Mouse (Mus musculus): Measurements from ENCODE around the gene Cmip.

Cmip gene

DNA sequence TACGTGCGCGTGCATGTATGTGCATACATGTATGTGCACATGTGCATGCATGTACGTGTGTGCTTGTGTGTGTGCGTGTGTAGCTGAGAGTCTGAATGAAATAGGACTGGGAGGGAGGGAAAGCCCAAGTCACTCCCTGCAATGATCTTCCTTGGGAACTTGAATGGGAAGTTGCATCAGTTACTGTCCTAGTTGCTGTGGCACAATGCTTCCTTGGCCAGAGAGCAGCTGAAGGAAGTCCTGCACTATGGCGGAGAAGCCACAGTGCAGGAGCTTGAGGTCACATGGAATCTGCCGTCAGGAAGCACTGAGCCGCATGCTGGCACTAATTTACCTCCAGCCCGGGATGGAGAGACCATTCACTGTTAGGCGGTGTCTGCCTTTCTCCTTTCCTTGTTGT lies 37.9 kb downstream of the Cmip start:
- no peak for DNase-seq (ENCODE audit: low spot score)

GRCm38 (mm10) chr8:117297913-117298518 lies 41.2 kb downstream of the Cmip start:
- DNase-seq (ENCODE audit: low spot score), result no peak

GRCm38 (mm10) chr8:117299204-117299603 lies 42.3 kb downstream of the Cmip start:
- no peak for DNase-seq (ENCODE audit: low spot score)

DNA sequence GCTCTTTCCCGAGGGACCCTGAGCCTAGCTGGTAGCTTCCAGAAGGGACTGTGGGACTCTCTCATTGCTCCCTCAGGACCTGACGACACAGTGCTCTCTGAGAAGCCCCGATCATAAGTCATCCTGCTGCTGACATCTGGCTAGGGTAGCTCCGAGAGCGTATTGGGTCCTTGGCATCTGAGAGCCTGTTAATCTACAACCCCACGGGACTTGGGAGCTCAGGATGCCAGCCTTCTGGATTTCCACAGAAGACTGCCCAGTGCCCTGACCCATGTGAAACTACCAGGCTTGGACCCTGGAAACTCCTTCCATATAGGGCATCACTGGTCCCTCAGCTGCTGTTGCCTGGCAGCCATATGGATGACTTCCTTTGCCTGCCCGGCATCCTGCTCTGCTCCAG lies 43.3 kb downstream of the Cmip start:
- DNase-seq (ENCODE audit: low spot score), result no peak

- no peak for DNase-seq (ENCODE audit: low spot score)
Observed at GRCm38 (mm10) chr8:117301457-117302041, 44.7 kb downstream of the Cmip start.

GRCm38 (mm10) chr8:117302072-117302471 lies 45.2 kb downstream of the Cmip start:
- DNase-seq (ENCODE audit: low spot score), result no peak

GRCm38 (mm10) chr8:117303666-117304065 lies 46.8 kb downstream of the Cmip start:
- DNase-seq (ENCODE audit: low spot score), result no peak

DNA sequence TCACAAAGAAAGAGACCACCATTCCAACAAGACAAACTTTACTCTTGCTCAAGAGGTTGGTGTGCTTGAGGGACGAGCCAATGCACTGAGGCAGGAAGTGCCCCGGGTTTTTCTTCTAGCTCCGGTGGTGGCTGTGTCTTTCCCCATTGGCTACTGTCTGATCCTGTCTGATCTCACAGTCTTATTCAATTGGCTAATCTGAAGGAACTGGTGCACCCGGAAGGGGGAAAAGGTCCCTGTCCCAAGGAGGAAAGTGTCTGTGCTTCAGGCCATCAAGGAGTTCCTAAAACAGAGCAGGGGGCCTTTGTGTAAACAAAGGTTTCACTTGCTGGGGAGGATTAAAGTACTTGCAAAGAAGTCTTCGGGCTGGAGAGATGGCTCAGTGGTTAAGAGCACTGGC lies 48.5 kb downstream of the Cmip start:
- no peak for DNase-seq (ENCODE audit: low spot score)

- DNase-seq (ENCODE audit: low spot score), result no peak
Observed at GRCm38 (mm10) chr8:117306756-117307155, 49.9 kb downstream of the Cmip start.

DNA sequence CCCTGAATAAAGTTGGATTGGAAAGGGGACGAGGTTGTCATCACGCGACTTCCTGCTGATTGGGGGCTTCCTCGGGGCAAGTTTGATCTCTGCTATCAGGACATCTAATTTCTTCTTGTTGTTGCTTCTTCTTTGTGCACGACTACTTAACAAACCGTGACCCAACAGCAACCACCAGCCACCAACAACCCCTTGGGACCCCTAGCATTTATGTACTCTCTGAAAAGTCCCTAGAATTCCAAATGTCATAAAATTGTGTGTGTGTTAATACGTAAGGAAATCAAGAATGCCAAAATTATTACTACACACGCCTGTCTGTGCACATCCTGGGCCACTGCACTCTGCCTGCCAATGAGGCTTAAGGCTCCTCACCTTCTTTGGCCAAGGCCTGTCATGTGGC lies 50.4 kb downstream of the Cmip start:
- DNase-seq (ENCODE audit: low spot score), result no peak

GRCm38 (mm10) chr8:117308303-117309095 lies 51.6 kb downstream of the Cmip start:
- no peak for DNase-seq (ENCODE audit: low spot score)

GRCm38 (mm10) chr8:117309653-117310274 lies 52.9 kb downstream of the Cmip start:
- no peak for DNase-seq (ENCODE audit: low spot score)

DNA sequence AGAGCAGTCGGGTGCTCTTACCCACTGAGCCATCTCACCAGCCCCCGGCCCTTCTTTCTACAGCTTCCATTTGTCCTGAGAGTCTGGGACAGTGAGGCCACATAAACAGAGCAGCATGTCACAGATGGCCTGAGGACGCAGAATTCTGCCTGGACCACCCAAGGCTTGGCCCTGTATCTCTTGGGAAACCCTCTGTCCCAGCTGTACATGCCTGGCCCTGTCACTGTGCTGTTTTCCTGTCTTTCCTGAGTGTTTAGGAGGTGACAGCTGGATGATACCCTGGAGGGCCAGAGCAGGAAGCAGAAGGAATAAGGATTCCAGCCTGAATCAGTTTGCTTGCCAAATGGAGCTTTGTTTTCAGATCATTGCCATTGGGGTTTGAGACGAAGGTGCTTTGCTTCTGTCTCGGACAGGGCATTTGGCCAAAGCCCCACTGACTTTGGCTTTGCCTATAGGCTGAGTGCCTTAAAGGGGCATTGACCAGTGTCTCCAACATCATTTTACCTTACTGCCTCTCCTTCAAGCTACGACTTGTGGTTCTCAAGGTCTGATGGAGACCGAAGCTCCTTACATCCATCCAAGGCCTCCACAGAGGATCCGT lies 54.2 kb downstream of the Cmip start:
- no peak for DNase-seq (ENCODE audit: low spot score)

GRCm38 (mm10) chr8:117314308-117314953 lies 57.6 kb downstream of the Cmip start:
- DNase-seq (ENCODE audit: low spot score), result no peak

GRCm38 (mm10) chr8:117315727-117316126 lies 58.9 kb downstream of the Cmip start:
- no peak for DNase-seq (ENCODE audit: low spot score)

DNA sequence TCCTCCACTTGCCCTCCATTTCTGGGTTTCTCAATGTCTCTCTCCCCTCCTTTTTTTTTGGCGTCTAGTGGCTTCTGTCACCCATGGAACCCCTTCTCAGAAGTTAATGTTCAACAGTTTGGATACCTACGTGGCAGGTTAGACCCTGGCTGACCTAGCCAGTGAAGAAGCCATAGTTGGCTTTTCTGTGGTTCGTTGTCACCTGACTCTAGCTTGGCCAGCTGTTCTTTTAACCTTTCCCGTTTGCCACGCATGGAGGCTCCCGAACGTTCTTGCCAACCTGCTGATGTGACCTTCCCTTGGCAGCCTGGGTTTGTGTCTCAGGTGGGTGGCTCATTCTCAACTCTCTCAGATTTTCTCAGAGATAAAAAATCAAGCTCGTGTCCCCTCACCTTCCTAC lies 60.6 kb downstream of the Cmip start:
- no peak for DNase-seq (ENCODE audit: low spot score)

DNA sequence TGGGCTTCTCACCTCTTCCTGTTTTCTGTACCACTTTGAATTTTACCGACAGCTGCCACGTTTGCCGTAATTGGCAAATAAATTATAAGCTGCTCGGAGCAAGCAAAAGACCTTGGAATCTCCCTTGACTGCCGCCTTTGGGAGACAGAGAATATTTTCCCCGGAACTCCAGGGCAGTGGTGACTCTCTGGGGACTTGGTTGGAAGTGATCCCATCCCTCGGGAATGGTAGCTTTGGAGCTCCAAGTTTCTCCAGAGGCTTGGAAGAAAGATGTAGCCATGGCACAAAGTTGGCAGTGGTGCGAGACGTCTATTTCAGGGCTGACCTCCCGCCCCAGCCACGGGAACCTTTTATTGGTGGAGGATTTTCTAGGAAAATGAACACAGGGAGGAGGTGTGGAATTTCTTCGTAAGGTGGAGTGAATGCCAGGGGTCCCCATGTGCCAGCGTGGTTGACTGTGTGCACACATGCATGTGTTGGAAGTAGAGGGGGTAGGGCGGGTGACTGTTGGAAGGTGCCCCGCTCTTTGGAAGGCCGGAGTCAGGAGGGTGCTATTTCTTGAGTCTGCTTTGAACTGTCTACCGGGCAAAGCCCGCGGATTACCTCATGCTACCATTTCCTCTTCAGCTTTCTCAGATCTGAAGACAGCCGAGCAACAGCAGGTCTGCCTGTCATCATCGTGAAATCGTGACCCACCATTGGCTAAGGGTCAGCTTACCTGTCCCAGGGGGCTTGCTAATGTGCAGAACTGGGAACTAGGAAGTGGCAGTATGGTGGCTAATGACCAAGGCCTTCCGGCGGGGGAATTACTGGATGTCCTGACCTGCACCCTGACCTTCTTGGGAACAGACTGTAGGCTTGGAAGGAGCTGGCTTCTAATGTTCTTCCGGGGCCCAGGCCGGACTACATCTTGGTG lies 62.3 kb downstream of the Cmip start:
- DNase-seq (ENCODE audit: low spot score), result no peak

GRCm38 (mm10) chr8:117320616-117321015 lies 63.8 kb downstream of the Cmip start:
- no peak for DNase-seq (ENCODE audit: low spot score)

GRCm38 (mm10) chr8:117321232-117321631 lies 64.4 kb downstream of the Cmip start:
- DNase-seq (ENCODE audit: low spot score), result no peak

GRCm38 (mm10) chr8:117322021-117322420 lies 65.2 kb downstream of the Cmip start:
- DNase-seq (ENCODE audit: low spot score), result no peak

DNA sequence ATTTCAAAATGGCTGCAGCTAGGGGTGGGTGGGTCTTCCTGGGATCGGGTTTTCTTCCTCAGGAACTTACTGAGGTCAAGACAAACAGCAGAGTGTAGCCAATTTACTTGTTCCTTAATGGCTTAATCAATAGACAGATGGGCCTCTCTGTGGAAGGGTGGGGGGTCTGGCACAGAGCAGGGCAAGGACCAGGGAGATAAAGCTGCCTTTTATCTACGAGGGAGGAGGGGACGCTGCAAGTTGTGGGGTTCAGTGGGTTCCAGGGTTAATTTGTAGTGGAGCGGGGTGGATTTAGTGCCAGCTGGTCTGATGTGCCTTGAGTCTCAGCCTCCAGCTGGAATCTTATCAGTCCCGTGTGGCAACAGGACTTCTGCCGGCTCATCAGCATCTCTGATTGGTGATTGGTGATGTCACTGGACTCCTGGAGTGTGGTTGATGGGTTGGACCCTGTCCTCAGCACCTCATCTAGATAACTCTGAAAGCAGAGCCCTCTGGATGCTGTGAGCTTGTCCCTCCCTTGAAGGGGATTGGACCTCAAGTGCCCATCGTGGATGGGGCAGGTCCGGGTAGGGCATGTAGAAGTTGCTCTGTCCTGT lies 65.9 kb downstream of the Cmip start:
- no peak for DNase-seq (ENCODE audit: low spot score)

All from testis, postnatal 14 days (tissue).